Comparison of ENCODE assay signal across 17 mouse cellular contexts in genomic region chr13:97396899-97397640, GRCm38 (mm10).
"Had no signal": no experiment of that assay in that cellular context is flagged by ENCODE, and none has a peak within 500 bp of the region (broad histone marks: within the 10 kb centered on the region; RNA-seq: fewer than 3 reads in every experiment).

No protein-coding gene starts in this region.

- H3K9me3 ChIP-seq: intestine, embryonic 15.5 days; kidney, embryonic 15.5 days; liver, embryonic 13.5 days; megakaryocyte, embryonic 14.5 days; stomach, embryonic 15.5 days had no signal

- H3K27me3 ChIP-seq: intestine, embryonic 15.5 days; kidney, embryonic 15.5 days; liver, embryonic 13.5 days; stomach, embryonic 15.5 days had no signal

- ATAC-seq: intestine, embryonic 15.5 days had no signal

- H3K4me2 ChIP-seq: intestine, embryonic 15.5 days; kidney, embryonic 15.5 days; liver, embryonic 13.5 days; lung, embryonic 14.5 days; midbrain, embryonic 11.5 days; stomach, embryonic 15.5 days had no signal

- H3K27ac ChIP-seq: intestine, embryonic 15.5 days; kidney, embryonic 15.5 days; liver, embryonic 13.5 days; stomach, embryonic 15.5 days had no signal

- H3K9ac ChIP-seq: intestine, embryonic 15.5 days; kidney, embryonic 15.5 days; liver, embryonic 13.5 days; lung, embryonic 14.5 days; stomach, embryonic 15.5 days had no signal

- H3K4me1 ChIP-seq: intestine, embryonic 15.5 days; liver, embryonic 13.5 days; megakaryocyte, embryonic 14.5 days; stomach, embryonic 15.5 days had no signal

- DNase-seq: kidney, adult 11 months; kidney, adult 8-10 months; kidney, postnatal 10 days; kidney, postnatal 36 days; liver, embryonic 13.5 days; lung, embryonic 14.5 days; lung, postnatal 10 days; lung, postnatal 36 days; midbrain, embryonic 14.5 days; right cerebral cortex, postnatal 25 days; spleen, adult 18-20 months; thymus, postnatal 25 days had no signal

- H3K36me3 ChIP-seq: intestine, embryonic 15.5 days; kidney, embryonic 15.5 days; liver, embryonic 13.5 days; stomach, embryonic 15.5 days had no signal

- H3K4me3 ChIP-seq: intestine, embryonic 15.5 days; kidney, embryonic 15.5 days; liver, embryonic 13.5 days; megakaryocyte, embryonic 14.5 days; stomach, embryonic 15.5 days had no signal
